Mouse (Mus musculus): ENCODE data around the gene Fap.

GRCm38 (mm10) chr2:62458070-62458469 lies 115.8 kb downstream of the Fap start:
- TF ChIP-seq ZNF384 (IDR thresholded peaks at IDR 0.05; ENCODE audit: low read depth, low read length) = peak; percentile 89
- TF ChIP-seq HCFC1 (IDR thresholded peaks at IDR 0.05; ENCODE audit: borderline replicate concordance, insufficient read depth, low read length) = no peak
- TF ChIP-seq MAFK (IDR thresholded peaks at IDR 0.05; ENCODE audit: insufficient read depth, low read depth, low read length) = no peak
- peak; percentile 78 for TF ChIP-seq ZC3H11A (IDR thresholded peaks at IDR 0.05; ENCODE audit: borderline replicate concordance, low read depth, low read length)
